Mouse (Mus musculus): ENCODE measurements around the gene Pde4b. TPM values are rescaled to one million over a fixed set of nuclear protein-coding genes. Genes with fewer than 3 reads are reported as not detected.

Gene Pde4b
- polyA plus RNA-seq, 1 experiment, result 19.0 TPM

DNA sequence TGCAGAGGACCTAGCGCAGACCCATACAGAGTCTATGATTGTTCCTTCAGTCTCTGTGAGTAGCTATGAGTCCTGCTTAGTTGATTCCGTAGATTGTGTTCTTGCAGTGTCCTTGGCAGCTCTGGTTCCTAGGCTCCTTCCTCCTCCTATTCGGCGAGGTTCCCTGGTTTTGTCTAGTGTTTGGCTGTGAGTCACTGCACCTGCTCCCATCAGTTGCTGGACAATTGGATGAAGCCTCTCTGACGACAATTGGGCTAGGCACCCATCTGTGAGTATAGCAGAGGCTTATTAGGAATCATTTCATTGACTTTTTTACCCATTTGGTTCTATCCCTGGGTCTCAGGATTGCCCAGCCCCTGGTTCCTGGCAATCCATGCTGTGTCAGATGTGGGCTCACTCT lies 545.9 kb downstream of the Pde4b start:
- TF ChIP-seq CTCF (IDR thresholded peaks at IDR 0.05; ENCODE audit: borderline replicate concordance, insufficient read depth, low read length) (no peak), POLR2A (IDR thresholded peaks at IDR 0.05; ENCODE audit: low read depth, low read length) (no peak)
- H3K4me3 ChIP-seq (ENCODE audit: insufficient read depth, low read length), result no peak overlapping the region
- no peak overlapping the region for H3K27ac ChIP-seq (ENCODE audit: insufficient read depth, low read length)
- H3K4me1 ChIP-seq (ENCODE audit: control insufficient read depth, insufficient read depth, low read length), result no peaks in the 10 kb centered on the region

DNA sequence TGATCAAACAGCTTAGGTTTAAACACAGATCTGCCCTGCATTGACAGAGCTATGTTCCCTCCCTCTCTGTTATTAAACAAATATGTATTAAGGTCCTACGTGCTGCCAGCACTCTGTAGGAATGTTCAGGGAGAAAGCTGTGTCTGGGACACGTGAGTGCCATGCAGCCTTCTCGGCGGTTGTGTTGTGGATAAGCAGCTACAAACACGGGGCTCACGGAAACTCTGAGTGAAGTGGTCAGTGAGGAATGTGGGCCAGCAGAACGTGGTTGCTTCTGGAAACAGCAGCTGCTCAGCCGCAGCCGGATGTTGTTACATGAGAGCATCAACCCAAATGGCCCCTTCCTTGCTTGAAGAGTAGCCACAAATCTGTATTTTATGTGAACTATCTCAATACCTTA lies 547.9 kb downstream of the Pde4b start:
- no peak overlapping the region for H3K4me3 ChIP-seq (ENCODE audit: insufficient read depth, low read length)
- H3K27ac ChIP-seq (ENCODE audit: insufficient read depth, low read length), result no peak overlapping the region
- TF ChIP-seq CTCF (IDR thresholded peaks at IDR 0.05; ENCODE audit: borderline replicate concordance, insufficient read depth, low read length), result no peak
- no peak for TF ChIP-seq POLR2A (IDR thresholded peaks at IDR 0.05; ENCODE audit: low read depth, low read length)
- H3K4me1 ChIP-seq (ENCODE audit: control insufficient read depth, insufficient read depth, low read length), result no peaks in the 10 kb centered on the region

DNA sequence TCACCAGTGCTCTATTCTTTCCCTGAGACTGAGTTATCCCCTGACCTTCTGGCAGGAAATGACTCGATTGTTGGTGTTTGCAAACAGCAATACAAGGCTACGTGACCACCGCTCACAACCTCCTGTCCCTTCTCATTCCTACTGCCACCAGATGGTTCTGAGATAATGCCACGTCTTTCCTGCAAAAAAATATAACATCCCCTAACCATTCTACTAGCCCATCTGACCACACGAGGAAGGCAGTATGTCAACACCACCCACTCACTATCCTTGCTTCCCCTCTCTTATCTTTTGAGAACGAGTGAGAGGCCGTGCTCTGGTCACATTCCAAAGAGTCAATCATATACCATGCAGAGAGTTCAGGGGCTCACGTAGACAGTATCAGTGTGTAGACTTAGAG lies 548.6 kb downstream of the Pde4b start:
- Histone ChIP-seq H3K4me1 (ENCODE audit: control insufficient read depth, insufficient read depth, low read length) (no peaks in the 10 kb centered on the region), H3K27ac (ENCODE audit: insufficient read depth, low read length) (no peak overlapping the region), H3K4me3 (ENCODE audit: insufficient read depth, low read length) (no peak overlapping the region)
- TF ChIP-seq POLR2A (IDR thresholded peaks at IDR 0.05; ENCODE audit: low read depth, low read length), result no peak
- TF ChIP-seq CTCF (IDR thresholded peaks at IDR 0.05; ENCODE audit: borderline replicate concordance, insufficient read depth, low read length), result no peak

DNA sequence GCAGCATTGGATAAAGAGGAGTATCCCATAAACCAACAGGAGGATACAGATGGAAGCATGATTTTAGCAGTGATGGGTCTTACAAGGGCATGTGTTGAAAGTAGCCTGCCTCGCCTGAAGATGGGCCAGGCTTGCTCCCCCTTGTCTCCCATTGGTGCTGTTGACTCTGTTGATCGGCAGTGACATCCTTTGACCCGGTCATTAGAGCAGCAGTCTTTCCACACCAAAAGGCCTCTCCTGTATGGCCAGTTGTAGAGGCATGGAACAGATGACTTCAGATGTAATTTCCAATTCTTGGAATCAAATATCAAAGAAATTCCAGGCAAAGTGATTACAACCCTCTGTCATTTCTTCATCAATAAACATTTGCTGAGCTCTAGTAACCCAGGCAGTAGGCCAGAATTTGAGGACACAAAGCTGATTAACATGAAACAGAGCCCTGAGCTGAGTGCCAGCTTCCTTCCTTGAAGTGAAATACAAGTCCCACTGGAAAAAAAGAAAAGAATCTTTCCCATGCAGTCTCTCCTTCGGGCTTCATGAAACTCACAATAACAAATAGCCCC lies 550.1 kb downstream of the Pde4b start:
- H3K4me1 ChIP-seq (ENCODE audit: control insufficient read depth, insufficient read depth, low read length), result no peaks in the 10 kb centered on the region
- no peak overlapping the region for H3K27ac ChIP-seq (ENCODE audit: insufficient read depth, low read length)
- TF ChIP-seq CTCF (IDR thresholded peaks at IDR 0.05; ENCODE audit: borderline replicate concordance, insufficient read depth, low read length) (no peak), POLR2A (IDR thresholded peaks at IDR 0.05; ENCODE audit: low read depth, low read length) (no peak)
- no peak overlapping the region for H3K4me3 ChIP-seq (ENCODE audit: insufficient read depth, low read length)

DNA sequence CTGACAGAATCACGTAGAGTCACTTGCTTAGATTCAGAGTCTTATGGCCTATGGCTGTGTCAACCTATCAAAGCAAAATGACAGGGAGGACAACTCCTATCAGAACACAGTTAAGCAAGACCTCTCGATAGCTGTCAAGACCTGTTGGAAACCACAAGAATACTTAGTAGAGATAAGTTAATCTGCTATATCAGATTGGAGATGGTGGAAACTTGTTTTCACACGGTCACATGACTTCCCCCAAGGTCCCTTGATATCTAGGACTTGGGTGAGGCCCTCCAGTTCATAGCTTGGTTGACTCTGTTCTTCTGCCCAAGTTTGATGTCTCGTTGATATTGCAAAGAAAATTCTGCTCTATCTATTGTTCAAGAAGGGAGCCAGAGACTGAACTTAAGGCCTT lies 553.6 kb downstream of the Pde4b start:
- Histone ChIP-seq H3K4me1 (ENCODE audit: control insufficient read depth, insufficient read depth, low read length) (no peaks in the 10 kb centered on the region), H3K4me3 (ENCODE audit: insufficient read depth, low read length) (no peak overlapping the region), H3K27ac (ENCODE audit: insufficient read depth, low read length) (no peak overlapping the region)
- TF ChIP-seq CTCF (IDR thresholded peaks at IDR 0.05; ENCODE audit: borderline replicate concordance, insufficient read depth, low read length), result no peak
- TF ChIP-seq POLR2A (IDR thresholded peaks at IDR 0.05; ENCODE audit: low read depth, low read length), result no peak

DNA sequence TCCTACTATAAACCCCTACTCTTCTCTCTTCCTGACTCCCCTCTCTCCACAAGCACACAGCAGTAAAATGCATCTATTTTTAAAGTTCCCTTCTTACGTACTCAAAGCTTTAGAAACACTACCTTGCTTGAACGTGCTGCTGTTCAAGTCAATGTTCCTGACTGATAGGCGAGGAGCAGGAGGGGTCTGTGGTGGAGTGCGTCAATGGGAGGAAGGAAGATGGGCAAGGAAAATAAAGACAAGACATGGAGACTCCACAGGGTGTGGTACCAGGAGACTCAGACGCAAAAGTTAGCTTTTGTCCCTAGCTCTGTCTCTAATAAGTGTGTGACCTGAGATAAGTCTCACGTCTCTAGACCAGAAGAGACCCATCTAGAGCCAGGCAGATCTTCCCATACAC lies 556.7 kb downstream of the Pde4b start:
- Histone ChIP-seq H3K4me3 (ENCODE audit: insufficient read depth, low read length) (no peak overlapping the region), H3K4me1 (ENCODE audit: control insufficient read depth, insufficient read depth, low read length) (no peaks in the 10 kb centered on the region; the same call in 1 of the 2 replicates), H3K27ac (ENCODE audit: insufficient read depth, low read length) (no peak overlapping the region)
- no peak for TF ChIP-seq POLR2A (IDR thresholded peaks at IDR 0.05; ENCODE audit: low read depth, low read length)
- TF ChIP-seq CTCF (IDR thresholded peaks at IDR 0.05; ENCODE audit: borderline replicate concordance, insufficient read depth, low read length), result no peak

DNA sequence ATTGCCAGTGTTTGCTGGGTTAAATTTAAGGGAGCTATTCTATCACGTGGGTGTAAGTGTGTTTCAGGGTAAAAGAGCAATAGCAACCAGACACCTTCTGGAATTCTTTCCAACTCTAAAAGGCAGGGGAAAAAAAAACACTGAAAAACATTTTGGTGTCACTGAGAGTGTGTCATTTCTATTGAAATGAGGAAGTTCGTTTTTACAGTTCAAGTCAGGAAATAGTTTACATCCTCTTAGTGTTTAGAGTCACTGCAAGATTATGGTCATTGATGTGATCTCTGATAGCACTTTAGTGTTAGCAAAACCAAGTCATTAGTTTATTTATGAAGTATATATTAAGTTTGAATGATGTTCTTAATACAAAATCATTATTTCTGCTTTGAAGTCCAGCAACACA lies 559.7 kb downstream of the Pde4b start:
- Histone ChIP-seq H3K27ac (ENCODE audit: insufficient read depth, low read length) (no peak overlapping the region), H3K4me1 (ENCODE audit: control insufficient read depth, insufficient read depth, low read length) (no peaks in the 10 kb centered on the region; the same call in 1 of the 2 replicates), H3K4me3 (ENCODE audit: insufficient read depth, low read length) (no peak overlapping the region)
- no peak for TF ChIP-seq CTCF (IDR thresholded peaks at IDR 0.05; ENCODE audit: borderline replicate concordance, insufficient read depth, low read length)
- TF ChIP-seq POLR2A (IDR thresholded peaks at IDR 0.05; ENCODE audit: low read depth, low read length), result no peak

DNA sequence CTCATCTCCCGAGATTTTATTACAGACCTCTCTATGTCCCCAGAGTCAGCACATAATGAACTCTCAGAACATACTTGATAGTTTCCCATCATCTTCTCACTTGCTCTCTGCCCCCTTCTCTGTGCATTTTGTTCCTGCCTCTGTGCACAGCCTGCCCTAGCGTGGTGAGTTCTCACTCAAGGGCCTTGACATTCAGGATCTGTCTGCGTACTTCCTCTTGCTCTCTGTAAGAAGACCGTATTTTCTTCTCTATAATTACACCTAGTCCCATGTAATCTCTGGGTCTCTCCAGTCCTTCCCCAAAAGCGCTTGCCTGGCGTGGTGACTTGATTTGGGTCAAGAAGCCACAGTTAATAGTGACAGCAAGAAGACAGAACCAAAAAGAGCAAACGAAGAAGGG lies 568.0 kb downstream of the Pde4b start:
- no peak overlapping the region for H3K27ac ChIP-seq (ENCODE audit: insufficient read depth, low read length)
- TF ChIP-seq CTCF (IDR thresholded peaks at IDR 0.05; ENCODE audit: borderline replicate concordance, insufficient read depth, low read length) (no peak), POLR2A (IDR thresholded peaks at IDR 0.05; ENCODE audit: low read depth, low read length) (no peak)
- no peak overlapping the region for H3K4me3 ChIP-seq (ENCODE audit: insufficient read depth, low read length)
- H3K4me1 ChIP-seq (ENCODE audit: control insufficient read depth, insufficient read depth, low read length), result no peaks in the 10 kb centered on the region

DNA sequence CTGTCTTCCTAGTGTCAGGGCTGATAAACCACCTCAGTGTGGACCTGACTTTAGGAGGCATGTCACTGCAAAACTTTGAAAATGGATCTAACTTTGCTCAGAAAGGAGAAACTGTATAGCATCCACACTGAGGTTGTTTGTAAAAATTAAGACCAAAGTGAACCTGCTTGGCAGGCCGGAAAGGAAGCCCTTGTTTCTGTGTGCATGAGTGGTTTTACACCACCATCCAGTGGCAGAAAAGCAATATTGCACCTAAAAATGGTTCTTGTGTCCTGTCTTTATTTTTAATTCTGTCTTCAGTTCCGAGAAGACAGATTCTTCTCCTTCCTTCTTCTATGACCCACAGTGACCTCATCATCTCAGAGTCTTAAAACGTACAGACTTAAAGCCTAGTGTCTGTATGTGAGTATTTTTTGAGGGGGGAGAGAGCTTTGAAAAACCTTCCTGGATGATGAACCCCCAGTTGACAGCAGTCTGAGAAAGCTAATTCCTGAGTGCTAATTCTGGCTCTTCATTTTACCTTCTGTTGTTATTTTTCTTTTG lies 569.2 kb downstream of the Pde4b start:
- no peaks in the 10 kb centered on the region for H3K4me1 ChIP-seq (ENCODE audit: control insufficient read depth, insufficient read depth, low read length)
- H3K4me3 ChIP-seq (ENCODE audit: insufficient read depth, low read length), result no peak overlapping the region
- no peak overlapping the region for H3K27ac ChIP-seq (ENCODE audit: insufficient read depth, low read length)
- TF ChIP-seq POLR2A (IDR thresholded peaks at IDR 0.05; ENCODE audit: low read depth, low read length) (no peak), CTCF (IDR thresholded peaks at IDR 0.05; ENCODE audit: borderline replicate concordance, insufficient read depth, low read length) (peak; percentile 35; the same call in 1 of the 2 replicates)

Other genes with a start within 250 kb of the Pde4b start
- not detected in 2 replicates for gene B020004J07Rik, start 243.5 kb upstream of the Pde4b start, polyA plus RNA-seq (2011; ENCODE audit: insufficient read length, low read depth, missing spikeins)
- not detected in 2 replicates for gene C130073F10Rik, start 193.8 kb upstream of the Pde4b start, polyA plus RNA-seq (2011; ENCODE audit: insufficient read length, low read depth, missing spikeins)
- gene Gm12800, start 178.4 kb upstream of the Pde4b start, polyA plus RNA-seq (2011; ENCODE audit: insufficient read length, low read depth, missing spikeins), result not detected in 2 replicates
- not detected in 2 replicates for gene Gm12794, start 147.1 kb upstream of the Pde4b start, polyA plus RNA-seq (2011; ENCODE audit: insufficient read length, low read depth, missing spikeins)
- not detected in 2 replicates for gene Gm12790, start 106.5 kb upstream of the Pde4b start, polyA plus RNA-seq (2011; ENCODE audit: insufficient read length, low read depth, missing spikeins)
- gene Gm12789, start 100.9 kb upstream of the Pde4b start, polyA plus RNA-seq (2011; ENCODE audit: insufficient read length, low read depth, missing spikeins), result not detected in 2 replicates